Mouse (Mus musculus) limb, embryonic 11.5 days (tissue): ENCODE measurements around the gene Plscr4. TPM values are rescaled to one million over a fixed set of nuclear protein-coding genes. Genes with fewer than 3 reads are reported as not detected.

Source experiments
- ATAC-seq: fragments of 200-750 bp; cut with Nextera tagmentation; 2 replicates; pipeline ENCODE4 v1.8.0; 2017; ENCODE audit warnings: low read depth; ENCODE audit not compliant: insufficient number of reproducible peaks, low FRiP score, low TSS enrichment
- DNase-seq: peaks from one replicate; pipeline ENCODE4 v3.0.0-alpha.2; 2015; ENCODE audit warnings: low spot score
- H3K27ac ChIP-seq: fragments of 300-500 bp; sonication (generic); replicated peaks from 2 replicates; pipeline ENCODE4 v1.5.1; 2014; ENCODE audit warnings: low read depth, mild to moderate bottlenecking, low read length
- H3K27me3 ChIP-seq: fragments of 300-500 bp; sonication (generic); 2 replicates; pipeline ENCODE4 v1.6.1; 2014; ENCODE audit warnings: mild to moderate bottlenecking, low read length, mixed read lengths; ENCODE audit not compliant: control insufficient read depth, insufficient read depth
- H3K36me3 ChIP-seq: fragments of 300-500 bp; sonication (generic); 2 replicates; pipeline ENCODE4 v1.6.1; 2014; ENCODE audit warnings: mild to moderate bottlenecking, low read length, moderate library complexity, mixed read lengths; ENCODE audit not compliant: control insufficient read depth, insufficient read depth
- H3K4me1 ChIP-seq: fragments of 300-500 bp; sonication (generic); 2 replicates; pipeline ENCODE4 v1.6.1; 2014; ENCODE audit warnings: low read length, mixed read lengths; ENCODE audit not compliant: control insufficient read depth, insufficient read depth
- H3K4me2 ChIP-seq: fragments of 300-500 bp; sonication (generic); 2 replicates; pipeline ENCODE4 v1.6.1; 2014; ENCODE audit warnings: low read depth, mild to moderate bottlenecking, moderate library complexity; ENCODE audit not compliant: severe bottlenecking
- H3K4me3 ChIP-seq: fragments of 300-500 bp; sonication (generic); 2 replicates; pipeline ENCODE4 v1.5.1; 2014; ENCODE audit warnings: low read depth, low read length
- H3K9ac ChIP-seq: fragments of 300-500 bp; sonication (generic); 2 replicates; pipeline ENCODE4 v1.6.1; 2014; ENCODE audit warnings: mild to moderate bottlenecking, low read length
- H3K9me3 ChIP-seq: fragments of 300-500 bp; sonication (generic); 2 replicates; pipeline ENCODE4 v1.6.1; 2016; ENCODE audit warnings: low read length; ENCODE audit not compliant: control insufficient read depth
- WGBS: fragments of 180-500 bp; shearing (Covaris S2); extraction: QIAGEN DNeasy Blood & Tissue Kit; methylation state at CpG from one replicate; pipeline ENCODE4 v1.1.7; 2014; 5-methylcytosine and 5-hydroxymethylcytosine counted together
- polyA plus RNA-seq: library from polyadenylated mRNA; unstranded; fragments of >200 nt; fragmentation: Nextera tagmentation; extraction: Ambion mirVana; gene quantifications from 2 replicates; pipeline ENCODE4 v1.2.1, GENCODE M21; 2014

The Plscr4 gene
- polyA plus RNA-seq: 1.1 TPM in 2 replicates

- H3K4me2 ChIP-seq: peak within 1 kb of the TSS; percentile 90
- DNase-seq: peak; percentile 60
- no peaks in the 10 kb centered on the region for H3K36me3 ChIP-seq
- peak within 1 kb of the TSS; percentile 80 for H3K9ac ChIP-seq
- H3K27ac ChIP-seq: no peak within 1 kb of the TSS
- ATAC-seq: peak; percentile 80; the same call in 1 of the 2 replicates
- WGBS: 12% methylated on average over 43 of the region's 43 CpGs
- peak within 1 kb of the TSS; percentile 53 for H3K4me3 ChIP-seq
- H3K9me3 ChIP-seq: no peaks in the 10 kb centered on the region
- no peaks in the 10 kb centered on the region for H3K4me1 ChIP-seq
- no peaks in the 10 kb centered on the region for H3K27me3 ChIP-seq
These were observed at the start of gene Plscr4 for GRCm38 (mm10) chr9:92457261-92458058. Plscr4 (plus strand) TSS chr9:92457373.

GRCm38 (mm10) chr9:92410225-92410624, 46.9 kb upstream of the Plscr4 start:
- WGBS: 86% methylated on average over 3 of the region's 3 CpGs
- no peak overlapping the region for H3K4me3 ChIP-seq

GRCm38 (mm10) chr9:92412045-92412444, 45.1 kb upstream of the Plscr4 start:
- Histone ChIP-seq H3K27ac (no peak overlapping the region), H3K9me3 (no peaks in the 10 kb centered on the region), H3K27me3 (no peaks in the 10 kb centered on the region), H3K4me2 (no peak overlapping the region), H3K36me3 (no peaks in the 10 kb centered on the region), H3K9ac (no peak overlapping the region), H3K4me1 (no peaks in the 10 kb centered on the region), H3K4me3 (no peak overlapping the region)
- DNase-seq (no peak), ATAC-seq (no peak)
- 88% methylated on average over 2 of the region's 2 CpGs for WGBS

More at GRCm38 (mm10) chr9:92410225-92410624, 46.9 kb upstream of the Plscr4 start:
- no peak overlapping the region for H3K4me2 ChIP-seq
- no peak for ATAC-seq
- H3K9ac ChIP-seq: no peak overlapping the region
- no peak overlapping the region for H3K27ac ChIP-seq
- H3K4me1 ChIP-seq: no peaks in the 10 kb centered on the region
- no peak for DNase-seq
- no peaks in the 10 kb centered on the region for H3K9me3 ChIP-seq
- H3K36me3 ChIP-seq: no peaks in the 10 kb centered on the region
- no peaks in the 10 kb centered on the region for H3K27me3 ChIP-seq

GRCm38 (mm10) chr9:92413684-92414083, 43.5 kb upstream of the Plscr4 start:
- no peaks in the 10 kb centered on the region for H3K27me3 ChIP-seq
- no peaks in the 10 kb centered on the region for H3K9me3 ChIP-seq
- no peak for ATAC-seq
- 83% methylated on average over 3 of the region's 3 CpGs for WGBS
- H3K27ac ChIP-seq: no peak overlapping the region
- no peaks in the 10 kb centered on the region for H3K4me1 ChIP-seq
- no peak overlapping the region for H3K4me2 ChIP-seq
- H3K36me3 ChIP-seq: no peaks in the 10 kb centered on the region
- no peak overlapping the region for H3K9ac ChIP-seq
- DNase-seq: no peak
- no peak overlapping the region for H3K4me3 ChIP-seq

- Histone ChIP-seq H3K27me3 (no peaks in the 10 kb centered on the region), H3K9me3 (no peaks in the 10 kb centered on the region), H3K4me1 (no peaks in the 10 kb centered on the region), H3K9ac (no peak overlapping the region), H3K4me3 (no peak overlapping the region), H3K36me3 (no peaks in the 10 kb centered on the region), H3K4me2 (no peak overlapping the region), H3K27ac (no peak overlapping the region)
- DNase-seq (no peak), ATAC-seq (no peak)
These were observed 19.4 kb upstream of the Plscr4 start for GRCm38 (mm10) chr9:92437781-92438180.

- no peak overlapping the region for H3K4me3 ChIP-seq
- H3K4me2 ChIP-seq: no peak overlapping the region
- no peaks in the 10 kb centered on the region for H3K9me3 ChIP-seq
- H3K27me3 ChIP-seq: no peaks in the 10 kb centered on the region
- H3K36me3 ChIP-seq: no peaks in the 10 kb centered on the region
- H3K4me1 ChIP-seq: no peaks in the 10 kb centered on the region
- ATAC-seq (no peak), DNase-seq (no peak)
- WGBS: 86% methylated on average over 4 of the region's 4 CpGs
- no peak overlapping the region for H3K27ac ChIP-seq
- no peak overlapping the region for H3K9ac ChIP-seq
These were observed 15.7 kb upstream of the Plscr4 start for GRCm38 (mm10) chr9:92441468-92441867.

- ATAC-seq: no peak
- no peaks in the 10 kb centered on the region for H3K9me3 ChIP-seq
- no peaks in the 10 kb centered on the region for H3K4me1 ChIP-seq
- no peak overlapping the region for H3K4me2 ChIP-seq
- H3K27ac ChIP-seq: no peak overlapping the region
- H3K4me3 ChIP-seq: no peak overlapping the region
- H3K36me3 ChIP-seq: no peaks in the 10 kb centered on the region
- DNase-seq: no peak
- no peaks in the 10 kb centered on the region for H3K27me3 ChIP-seq
- no peak overlapping the region for H3K9ac ChIP-seq
These were observed 12.6 kb upstream of the Plscr4 start for GRCm38 (mm10) chr9:92444536-92444935.

- H3K4me3 ChIP-seq: no peak overlapping the region
- ATAC-seq: no peak
- no peaks in the 10 kb centered on the region for H3K36me3 ChIP-seq
- no peak overlapping the region for H3K4me2 ChIP-seq
- H3K4me1 ChIP-seq: no peaks in the 10 kb centered on the region
- DNase-seq: no peak
- 72% methylated on average over 3 of the region's 3 CpGs for WGBS
- H3K27ac ChIP-seq: no peak overlapping the region
- no peak overlapping the region for H3K9ac ChIP-seq
- no peaks in the 10 kb centered on the region for H3K27me3 ChIP-seq
- no peaks in the 10 kb centered on the region for H3K9me3 ChIP-seq
These were observed 568 bp upstream of the Plscr4 start for GRCm38 (mm10) chr9:92456605-92457004.

GRCm38 (mm10) chr9:92458059-92458402, 858 bp downstream of the Plscr4 start:
- no peaks in the 10 kb centered on the region for H3K36me3 ChIP-seq
- H3K4me2 ChIP-seq: peak overlapping the region; percentile 90
- H3K27me3 ChIP-seq: no peaks in the 10 kb centered on the region
- H3K9me3 ChIP-seq: no peaks in the 10 kb centered on the region
- H3K9ac ChIP-seq: peak overlapping the region; percentile 80
- no peaks in the 10 kb centered on the region for H3K4me1 ChIP-seq
- ATAC-seq: no peak
- peak overlapping the region; percentile 53 for H3K4me3 ChIP-seq
- H3K27ac ChIP-seq: no peak overlapping the region
- DNase-seq: no peak
- WGBS: 5% methylated on average over 5 of the region's 5 CpGs
